Mouse (Mus musculus) MEL (cell line): ENCODE data around the gene Msantd3. TPM values are rescaled to one million over a fixed set of nuclear protein-coding genes. Genes with fewer than 3 reads are reported as not detected.

Experiments
- DNase-seq: peaks from one replicate; pipeline ENCODE4 v3.0.0; 2011; ENCODE audit warnings: low read depth, low spot score
- H3K27ac ChIP-seq: 2 replicates; pipeline ENCODE4 v1.5.1; 2012; ENCODE audit warnings: low read depth, mild to moderate bottlenecking, control low read depth, low read length, moderate library complexity; ENCODE audit not compliant: control insufficient read depth
- H3K27me3 ChIP-seq, 2 experiments: fragments of 150-350 bp in 1 of 2; sonication (generic) in 1 of 2; 2 replicates each; pipeline ENCODE4 v1.6.1; 2012; ENCODE audit warnings: low read length in 2 of 2, mild to moderate bottlenecking in 2 of 2, improper control_type of control experiment in 1 of 2, moderate library complexity in 1 of 2; ENCODE audit not compliant: insufficient read depth in 2 of 2, control insufficient read depth in 1 of 2
- H3K36me3 ChIP-seq, 2 experiments: 2 replicates each; pipeline ENCODE4 v1.6.1; 2012 to 2014; ENCODE audit warnings: low read length in 2 of 2, improper control_type of control experiment in 1 of 2, inconsistent platforms in 1 of 2, mild to moderate bottlenecking in 1 of 2; ENCODE audit not compliant: insufficient read depth in 2 of 2, control insufficient read depth in 1 of 2
- H3K4me1 ChIP-seq, 2 experiments: fragments of 150-350 bp in 1 of 2; sonication (generic) in 1 of 2; 2 replicates each; pipeline ENCODE4 v1.6.1; 2012; ENCODE audit warnings: low read length in 2 of 2, improper control_type of control experiment in 1 of 2, mild to moderate bottlenecking in 1 of 2; ENCODE audit not compliant: insufficient read depth in 2 of 2, control insufficient read depth in 1 of 2
- H3K4me3 ChIP-seq, 2 experiments: fragments of 150-350 bp in 1 of 2; sonication (generic) in 1 of 2; 2 replicates each; pipeline ENCODE4 v1.5.1; 2012; ENCODE audit warnings: low read depth in 2 of 2, low read length in 2 of 2, mild to moderate bottlenecking in 2 of 2, moderate library complexity in 2 of 2, control low read depth in 1 of 2, improper control_type of control experiment in 1 of 2; ENCODE audit not compliant: control insufficient read depth in 1 of 2, insufficient read depth in 1 of 2
- H3K79me2 ChIP-seq: 2 replicates; pipeline ENCODE4 v1.6.1; 2012; ENCODE audit warnings: mild to moderate bottlenecking, low read length, moderate library complexity; ENCODE audit not compliant: control insufficient read depth, poor library complexity, insufficient read depth
- H3K9ac ChIP-seq: 2 replicates; pipeline ENCODE4 v1.6.1; 2012; ENCODE audit warnings: low read depth, mild to moderate bottlenecking, control low read depth, low read length, moderate library complexity; ENCODE audit not compliant: control insufficient read depth, poor library complexity, severe bottlenecking
- H3K9me3 ChIP-seq: fragments of 150-350 bp; sonication (generic); replicated peaks from 2 replicates; pipeline ENCODE4 v1.6.1; 2012; ENCODE audit warnings: mild to moderate bottlenecking, low read length, improper control_type of control experiment, moderate library complexity; ENCODE audit not compliant: insufficient read depth
- CHD1 ChIP-seq: IDR thresholded peaks from 2 replicates; pipeline ENCODE4 v1.6.1; 2012; ENCODE audit warnings: low read depth, mild to moderate bottlenecking, inconsistent platforms, low read length, improper control_type of control experiment
- CHD2 ChIP-seq: IDR thresholded peaks from 2 replicates; pipeline ENCODE4 v1.6.1; 2011; ENCODE audit warnings: low read length, improper control_type of control experiment
- E2F4 ChIP-seq: IDR thresholded peaks from 2 replicates; pipeline ENCODE4 v1.6.1; 2011; ENCODE audit warnings: low read depth, low read length, improper control_type of control experiment, borderline replicate concordance
- ELF1 ChIP-seq: IDR thresholded peaks from 2 replicates; pipeline ENCODE4 v1.6.1; 2014; ENCODE audit warnings: low read depth, mild to moderate bottlenecking, inconsistent platforms, low read length, improper control_type of control experiment, moderate library complexity
- EP300 ChIP-seq, 2 experiments: IDR thresholded peaks; 2 replicates each; pipeline ENCODE4 v1.6.1; 2011; ENCODE audit warnings: improper control_type of control experiment in 2 of 2, low read length in 2 of 2, low read depth in 1 of 2, mild to moderate bottlenecking in 1 of 2
- GATA1 ChIP-seq: IDR thresholded peaks from 2 replicates; pipeline ENCODE4 v1.6.1; 2011; ENCODE audit warnings: low read depth, low read length, improper control_type of control experiment
- HCFC1 ChIP-seq: IDR thresholded peaks from 2 replicates; pipeline ENCODE4 v1.6.1; 2012; ENCODE audit warnings: low read depth, mild to moderate bottlenecking, inconsistent platforms, low read length, improper control_type of control experiment, moderate library complexity
- KAT2A ChIP-seq: conservative IDR thresholded peaks from 2 replicates; pipeline ENCODE4 v1.6.1; 2012; ENCODE audit warnings: low read depth, low read length, improper control_type of control experiment, inconsistent platforms
- MAFK ChIP-seq: IDR thresholded peaks from 2 replicates; pipeline ENCODE4 v1.6.1; 2011; ENCODE audit warnings: low read depth, mild to moderate bottlenecking, low read length, improper control_type of control experiment, borderline replicate concordance
- MAZ ChIP-seq: IDR thresholded peaks from 2 replicates; pipeline ENCODE4 v1.6.1; 2012; ENCODE audit warnings: low read depth, mild to moderate bottlenecking, inconsistent platforms, low read length, improper control_type of control experiment
- MXI1 ChIP-seq: IDR thresholded peaks from 2 replicates; pipeline ENCODE4 v1.6.1; 2011; ENCODE audit warnings: mild to moderate bottlenecking, low read depth, low read length, improper control_type of control experiment
- MYC ChIP-seq: IDR thresholded peaks from 2 replicates; pipeline ENCODE4 v1.6.1; 2011; ENCODE audit warnings: low read depth, mild to moderate bottlenecking, low read length, improper control_type of control experiment, moderate library complexity
- NELFE ChIP-seq: IDR thresholded peaks from 2 replicates; pipeline ENCODE4 v1.6.1; 2011; ENCODE audit warnings: low read depth, low read length, improper control_type of control experiment
- POLR2AphosphoS5 ChIP-seq: IDR thresholded peaks from 2 replicates; pipeline ENCODE4 v1.6.1; 2012; ENCODE audit warnings: low read depth, borderline replicate concordance, mild to moderate bottlenecking, inconsistent platforms, low read length, moderate library complexity, mixed read lengths
- RCOR1 ChIP-seq: IDR thresholded peaks from 2 replicates; pipeline ENCODE4 v1.6.1; 2012; ENCODE audit warnings: low read depth, mild to moderate bottlenecking, inconsistent platforms, low read length, improper control_type of control experiment
- SIN3A ChIP-seq: IDR thresholded peaks from 2 replicates; pipeline ENCODE4 v1.6.1; 2012; ENCODE audit warnings: low read length, improper control_type of control experiment, inconsistent platforms
- SMC3 ChIP-seq: IDR thresholded peaks from 2 replicates; pipeline ENCODE4 v1.6.1; 2011; ENCODE audit warnings: low read depth, low read length, improper control_type of control experiment
- TAL1 ChIP-seq: IDR thresholded peaks from 2 replicates; pipeline ENCODE4 v1.6.1; 2012; ENCODE audit warnings: mild to moderate bottlenecking, inconsistent platforms, low read length, moderate library complexity, mixed read lengths
- ZC3H11A ChIP-seq: IDR thresholded peaks from 2 replicates; pipeline ENCODE4 v1.6.1; 2012; ENCODE audit warnings: low read depth, mild to moderate bottlenecking, inconsistent platforms, low read length, improper control_type of control experiment
- ZMIZ1 ChIP-seq: IDR thresholded peaks from 2 replicates; pipeline ENCODE4 v1.6.1; 2012; ENCODE audit warnings: low read depth, mild to moderate bottlenecking, inconsistent platforms, low read length, improper control_type of control experiment, moderate library complexity
- polyA plus RNA-seq, 2 experiments: library from polyadenylated mRNA; stranded (reverse) in 1 of 2; unstranded in 1 of 2; fragments of >175 nt in 1 of 2; fragments of >200 nt in 1 of 2; gene quantifications; 2 replicates each; pipeline versions ENCODE4 v1.2.1 to v1.2.4; 2012; ENCODE audit warnings: low replicate concordance in 2 of 2, low read depth in 1 of 2; ENCODE audit not compliant: insufficient read length in 2 of 2, insufficient read depth in 1 of 2, missing spikeins in 1 of 2
- total RNA-seq: library from RNA; depleted of rRNA; stranded (reverse); fragments of 300-350 nt; gene quantifications from 2 replicates; pipeline ENCODE4 v1.2.3, GENCODE M21; 2012

Gene Msantd3
- total and polyA plus RNA-seq, 3 experiments: not detected

DNA sequence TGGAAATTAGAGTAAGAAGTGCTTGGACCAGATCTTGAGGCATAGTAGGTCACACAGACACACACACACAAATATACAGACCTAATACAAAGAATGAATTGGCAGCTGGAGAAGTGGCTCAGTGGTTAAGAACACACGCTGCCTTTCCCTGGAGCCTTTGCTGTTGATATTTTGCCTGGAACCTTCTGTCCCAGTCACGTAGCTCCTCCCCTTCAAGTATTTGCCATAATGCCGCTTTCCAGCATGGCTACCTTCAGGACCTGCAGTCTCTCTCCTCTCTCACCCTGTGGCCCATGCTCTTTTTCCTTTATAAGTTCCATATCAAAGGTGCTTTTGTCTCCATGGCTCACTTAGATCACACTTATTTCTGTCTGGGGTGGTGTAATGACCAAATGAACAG is 51.7 kb downstream of the Msantd3 start:
- Histone ChIP-seq H3K36me3 (no peaks in the 10 kb centered on the region), H3K27ac (no peak overlapping the region), H3K9me3 (no peaks in the 10 kb centered on the region), H3K9ac (no peak overlapping the region), H3K27me3 (no peaks in the 10 kb centered on the region), H3K4me1 (no peaks in the 10 kb centered on the region; a peak in 1 of 4 replicates), H3K4me3 (no peak overlapping the region), H3K79me2 (no peaks in the 10 kb centered on the region)
- no peak for DNase-seq
- TF ChIP-seq MYC (no peak), HCFC1 (no peak)

DNA sequence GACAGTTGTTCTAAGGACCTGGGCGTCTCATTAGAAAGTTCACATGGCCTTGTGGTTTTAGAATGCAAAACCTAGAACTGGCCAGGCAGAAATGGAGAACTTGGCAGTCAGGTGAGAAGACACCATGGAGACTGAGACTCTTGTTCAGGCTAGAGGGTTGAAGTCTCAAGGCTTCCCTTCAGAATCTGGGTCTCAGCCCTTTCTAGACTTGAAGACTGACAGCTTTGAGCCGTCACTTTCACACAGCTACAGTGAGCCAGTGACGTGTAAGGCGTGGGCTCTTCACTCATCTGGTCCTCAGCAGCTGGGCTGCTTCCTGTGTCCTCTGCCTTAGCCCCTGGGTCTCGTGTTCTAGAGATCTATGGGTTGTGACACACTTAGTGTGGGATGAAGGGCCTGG is 52.6 kb downstream of the Msantd3 start:
- DNase-seq: no peak
- H3K79me2 ChIP-seq: no peaks in the 10 kb centered on the region
- H3K4me3 ChIP-seq: no peak overlapping the region
- H3K9ac ChIP-seq: no peak overlapping the region
- H3K4me1 ChIP-seq: no peaks in the 10 kb centered on the region; a peak in 1 of 4 replicates
- no peaks in the 10 kb centered on the region for H3K36me3 ChIP-seq
- TF ChIP-seq MXI1: no peak
- TF ChIP-seq ELF1: no peak
- TF ChIP-seq NELFE: no peak
- TF ChIP-seq HCFC1: no peak
- no peak overlapping the region for H3K27ac ChIP-seq
- no peaks in the 10 kb centered on the region; a peak in 1 of 4 replicates for H3K27me3 ChIP-seq
- no peaks in the 10 kb centered on the region for H3K9me3 ChIP-seq

DNA sequence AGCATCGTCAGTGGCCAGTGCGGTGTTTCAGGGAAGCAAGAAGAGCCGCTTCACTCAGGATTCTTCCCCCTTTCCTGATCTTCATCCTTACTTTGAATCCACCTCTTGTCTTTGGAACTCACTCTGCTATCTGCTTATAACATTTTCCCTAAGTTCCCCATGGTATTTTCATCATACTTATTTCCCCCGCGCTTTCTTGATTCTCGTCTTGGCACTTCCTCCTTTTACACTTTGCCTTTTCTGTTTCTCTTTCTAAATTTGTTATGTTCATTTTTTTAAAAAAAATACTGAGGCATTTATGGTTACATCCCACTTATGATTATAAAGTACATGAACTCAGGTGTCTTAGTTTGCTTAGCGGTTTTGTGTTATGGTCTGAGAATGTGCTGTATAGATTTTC is 53.1 kb downstream of the Msantd3 start:
- H3K27me3 ChIP-seq: no peaks in the 10 kb centered on the region; a peak in 1 of 4 replicates
- TF ChIP-seq GATA1 (no peak), SMC3 (no peak), CHD1 (no peak), SIN3A (no peak), HCFC1 (no peak), MYC (no peak), TAL1 (no peak)
- TF ChIP-seq, all 39 proteins: peak for 0
- Histone ChIP-seq H3K36me3 (no peaks in the 10 kb centered on the region), H3K4me3 (no peak overlapping the region), H3K4me1 (no peaks in the 10 kb centered on the region; a peak in 1 of 4 replicates), H3K27ac (no peak overlapping the region), H3K9ac (no peak overlapping the region), H3K79me2 (no peaks in the 10 kb centered on the region), H3K9me3 (no peaks in the 10 kb centered on the region)
- DNase-seq: no peak

DNA sequence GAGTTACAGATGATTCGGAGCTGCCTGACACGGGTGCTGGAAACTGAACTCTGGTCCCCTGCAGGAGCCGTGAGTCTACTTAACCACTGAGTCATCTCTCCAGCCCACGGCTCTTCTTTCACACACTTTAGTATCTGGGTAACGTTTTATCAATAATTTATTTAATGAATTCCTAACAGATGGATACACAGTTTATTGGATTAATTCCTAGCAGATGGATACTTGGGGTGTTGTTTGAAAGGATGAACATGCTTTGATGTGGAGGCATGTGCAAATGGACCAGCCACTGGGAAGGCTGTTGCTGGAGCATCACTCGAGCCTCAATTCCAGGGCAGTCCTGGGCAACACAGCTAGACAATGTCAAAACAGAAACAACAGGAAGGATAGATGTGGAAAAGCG is 56.4 kb downstream of the Msantd3 start:
- DNase-seq: no peak
- Histone ChIP-seq H3K9ac (no peak overlapping the region), H3K27me3 (no peaks in the 10 kb centered on the region; a peak in 1 of 4 replicates), H3K36me3 (no peaks in the 10 kb centered on the region), H3K27ac (no peak overlapping the region), H3K79me2 (no peaks in the 10 kb centered on the region), H3K4me3 (no peak overlapping the region), H3K9me3 (no peaks in the 10 kb centered on the region), H3K4me1 (no peaks in the 10 kb centered on the region; a peak in 1 of 4 replicates)
- no peak for TF ChIP-seq ELF1
- TF ChIP-seq EP300 (IDR thresholded peaks at IDR 0.05; ENCODE audit: low read depth in 1 of 2, low read length in 2 of 2): no peak
- no peak for TF ChIP-seq E2F4
- no peak for TF ChIP-seq SMC3
- no peak for TF ChIP-seq MYC
- no peak for TF ChIP-seq ZC3H11A
- TF ChIP-seq MAFK: no peak
- no peak for TF ChIP-seq RCOR1
- TF ChIP-seq KAT2A: no peak
- no peak for TF ChIP-seq ZMIZ1
- TF ChIP-seq CHD2: no peak
- no peak for TF ChIP-seq CHD1
- TF ChIP-seq MAZ: no peak
- no peak for TF ChIP-seq MXI1
- TF ChIP-seq POLR2AphosphoS5: no peak
